Mouse (Mus musculus) myocyte (in vitro differentiated cells): ENCODE measurements around the gene Arhgef28.

Experiments
- POLR2A ChIP-seq: IDR thresholded peaks from one replicate; pipeline ENCODE4 v1.6.1; 2011; ENCODE audit warnings: low read depth, mild to moderate bottlenecking, control low read depth, moderate library complexity; ENCODE audit not compliant: insufficient read length
- USF1 ChIP-seq: IDR thresholded peaks from one replicate; pipeline ENCODE4 v1.6.1; 2011; ENCODE audit warnings: low read depth, mild to moderate bottlenecking, control low read depth, moderate library complexity

DNA sequence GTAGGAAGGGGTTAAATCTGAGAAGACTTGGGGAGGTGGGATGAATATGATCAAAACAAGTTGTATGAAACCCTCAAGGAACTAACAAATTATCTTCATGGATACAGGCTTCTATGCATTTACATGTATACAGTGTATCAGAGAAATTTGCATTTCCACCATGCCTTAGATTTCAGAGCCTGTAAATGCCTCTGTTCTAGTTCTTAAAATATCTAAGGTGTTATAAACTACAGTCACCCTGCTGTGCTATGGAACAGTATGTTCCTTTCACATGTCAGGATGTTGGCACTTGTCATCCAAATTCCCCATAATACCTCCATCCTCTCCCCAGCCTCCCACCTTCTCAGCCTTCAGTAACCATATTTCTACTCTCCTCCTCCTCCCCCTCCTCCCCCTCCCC lies 168.5 kb downstream of the Arhgef28 start:
- TF ChIP-seq POLR2A (no peak), USF1 (no peak)
